15 mouse cellular contexts compared by ENCODE assay signal in the genomic region with DNA sequence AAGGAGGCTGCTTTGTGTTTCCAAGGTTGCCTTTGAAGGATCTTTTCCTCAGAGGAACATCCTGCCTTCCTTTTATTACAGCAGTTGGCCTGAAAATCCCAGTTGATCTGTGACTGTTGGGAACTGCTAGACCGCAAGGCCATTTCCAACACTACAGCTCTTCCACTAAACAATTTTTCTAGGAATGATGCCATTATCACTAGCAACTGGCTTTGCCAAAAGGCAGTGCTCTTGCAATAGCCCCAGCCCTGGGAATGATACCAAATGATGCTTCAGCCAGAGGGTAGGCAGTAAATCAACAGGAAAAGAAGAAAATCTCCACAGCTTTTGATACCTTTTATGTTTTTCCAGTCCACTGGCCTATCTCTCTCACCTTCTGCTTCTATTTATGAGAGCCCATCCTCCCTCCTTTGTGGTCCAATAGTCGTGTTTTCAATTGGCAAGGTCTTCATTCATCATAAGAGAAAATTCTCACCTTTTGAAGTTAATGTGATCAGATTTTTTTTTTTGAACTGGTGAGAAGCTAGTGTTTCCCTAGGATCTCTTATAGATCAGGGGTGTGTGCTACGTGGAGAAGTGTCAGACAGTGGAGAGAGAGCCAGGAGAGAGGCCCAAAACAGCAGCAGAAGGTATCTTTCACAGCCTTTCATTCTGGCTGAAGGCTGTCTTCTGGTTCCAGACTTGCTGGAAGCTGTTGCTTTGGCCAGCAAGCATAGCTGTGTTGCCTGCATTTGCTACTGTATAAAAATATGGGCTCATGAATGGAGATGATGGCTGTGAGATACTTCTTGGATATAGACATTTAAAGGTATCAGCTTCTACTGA. TPM values are rescaled to one million over a fixed set of nuclear protein-coding genes. Genes with fewer than 3 reads are reported as not detected.
DNase-seq lines count a peak whose midpoint lies in the region; ATAC-seq and TF ChIP-seq lines count a peak whose summit lies in the region.
"Had no signal": no experiment of that assay in that cellular context is flagged by ENCODE, and none has a peak within 500 bp of the region (broad histone marks: within the 10 kb centered on the region; RNA-seq: fewer than 3 reads in every experiment).

No protein-coding gene starts in this region.

- 0 out of 2 replicates have a peak, but pooled peaks cover 5% of the 10 kb centered on the region for H3K4me1 ChIP-seq in midbrain, postnatal 0 days (ENCODE audit: insufficient read depth, low read length)
- 0 out of 2 replicates have a peak, but pooled peaks cover 4% of the 10 kb centered on the region for H3K4me1 ChIP-seq in midbrain, embryonic 14.5 days (ENCODE audit: control insufficient read depth, insufficient read depth, low read length)
- peaks cover 15% of the 10 kb centered on the region for H3K4me1 ChIP-seq in forebrain, embryonic 16.5 days (replicated peaks; ENCODE audit: control insufficient read depth, insufficient read depth, low read length)
- H3K4me1 ChIP-seq: liver, embryonic 15.5 days had no signal

- no peaks in the 10 kb centered on the region for H3K36me3 ChIP-seq in midbrain, postnatal 0 days (ENCODE audit: insufficient read depth, low read length)
- no peaks in the 10 kb centered on the region for H3K36me3 ChIP-seq in midbrain, embryonic 14.5 days (ENCODE audit: control insufficient read depth, insufficient read depth, low read length)
- no peaks in the 10 kb centered on the region for H3K36me3 ChIP-seq in forebrain, embryonic 16.5 days (ENCODE audit: control insufficient read depth, insufficient read depth)
- H3K36me3 ChIP-seq: heart, embryonic 15.5 days; intestine, embryonic 15.5 days; liver, embryonic 15.5 days; midbrain, embryonic 13.5 days; stomach, embryonic 15.5 days had no signal

- DNase-seq in gastrocnemius, postnatal 14 days: peak; percentile 25
- DNase-seq in gastrocnemius, adult 8-10 months (ENCODE audit: low spot score in 2 of 2): no peak
- DNase-seq in midbrain, postnatal 0 days (ENCODE audit: low spot score): peak; percentile 66
- DNase-seq in midbrain, embryonic 14.5 days: no peak
- DNase-seq in brain, embryonic 14.5 days (ENCODE audit: low read depth): peak; percentile 82
- no peak for DNase-seq in heart, adult 9 months (ENCODE audit: low spot score in 2 of 2)
- no peak for DNase-seq in layer of hippocampus, adult 8-10 months (ENCODE audit: low spot score in 2 of 2)

- no peak for TF ChIP-seq CTCF in midbrain, postnatal 0 days (IDR thresholded peaks at IDR 0.05)
- TF ChIP-seq CTCF in brain, embryonic 14.5 days (IDR thresholded peaks at IDR 0.05; ENCODE audit: borderline replicate concordance, extremely low read depth, insufficient read depth, insufficient read length): no peak

- no peak overlapping the region for H3K4me3 ChIP-seq in midbrain, postnatal 0 days (ENCODE audit: low read depth, low read length)
- H3K4me3 ChIP-seq in midbrain, embryonic 14.5 days (replicated peaks; ENCODE audit: low read depth, low read length): no peak overlapping the region
- H3K4me3 ChIP-seq in forebrain, embryonic 16.5 days (replicated peaks; ENCODE audit: low read length): no peak overlapping the region
- H3K4me3 ChIP-seq: erythroblast, embryonic 14.5 days; heart, embryonic 15.5 days; intestine, embryonic 15.5 days; liver, embryonic 15.5 days; midbrain, embryonic 13.5 days; stomach, embryonic 15.5 days had no signal

- 58% methylated on average over 3 of the region's 3 CpGs for WGBS in midbrain, postnatal 0 days
- WGBS in midbrain, embryonic 14.5 days: 73% methylated on average over 3 of the region's 3 CpGs
- WGBS in forebrain, embryonic 16.5 days: 45% methylated on average over 3 of the region's 3 CpGs

- no peaks in the 10 kb centered on the region for H3K27me3 ChIP-seq in midbrain, postnatal 0 days (ENCODE audit: insufficient read depth, low read length)
- H3K27me3 ChIP-seq in midbrain, embryonic 14.5 days (ENCODE audit: control insufficient read depth, insufficient read depth, low read length): no peaks in the 10 kb centered on the region
- H3K27me3 ChIP-seq in forebrain, embryonic 16.5 days (replicated peaks; ENCODE audit: control insufficient read depth, insufficient read depth, low read length): no peaks in the 10 kb centered on the region

- intact Hi-C loops in gastrocnemius, postnatal 14 days (cut with DNase I; ENCODE audit: low total_unique reads): no loop called here

- TF ChIP-seq POLR2A in brain, embryonic 14.5 days (IDR thresholded peaks at IDR 0.05; ENCODE audit: borderline replicate concordance, extremely low read depth, insufficient read depth, insufficient read length, poor library complexity, severe bottlenecking): no peak

- ATAC-seq in midbrain, postnatal 0 days (ENCODE audit: low FRiP score): no peak
- ATAC-seq in midbrain, embryonic 14.5 days (ENCODE audit: low FRiP score, low TSS enrichment): no peak
- peak; percentile 67 for ATAC-seq in forebrain, embryonic 16.5 days
- ATAC-seq: intestine, embryonic 15.5 days; midbrain, embryonic 13.5 days had no signal

- H3K9ac ChIP-seq in midbrain, postnatal 0 days (replicated peaks; ENCODE audit: low read length, poor library complexity, severe bottlenecking): no peak overlapping the region
- H3K9ac ChIP-seq in midbrain, embryonic 14.5 days (replicated peaks; ENCODE audit: low read length): no peak overlapping the region
- no peak overlapping the region for H3K9ac ChIP-seq in forebrain, embryonic 16.5 days (replicated peaks; ENCODE audit: low read depth, low read length)
- H3K9ac ChIP-seq: heart, embryonic 15.5 days; intestine, embryonic 15.5 days; liver, embryonic 15.5 days; midbrain, embryonic 13.5 days; stomach, embryonic 15.5 days had no signal

- no peak overlapping the region for H3K27ac ChIP-seq in midbrain, postnatal 0 days (ENCODE audit: low read depth, low read length)
- H3K27ac ChIP-seq in midbrain, embryonic 14.5 days (replicated peaks; ENCODE audit: low read depth, low read length): no peak overlapping the region
- H3K27ac ChIP-seq in forebrain, embryonic 16.5 days (ENCODE audit: low read length): peak overlapping the region; percentile 55
- H3K27ac ChIP-seq: heart, embryonic 15.5 days; intestine, embryonic 15.5 days; liver, embryonic 15.5 days; midbrain, embryonic 13.5 days; stomach, embryonic 15.5 days had no signal

- no peak overlapping the region for H3K4me2 ChIP-seq in midbrain, postnatal 0 days (ENCODE audit: low read depth, low read length, poor library complexity, severe bottlenecking)
- H3K4me2 ChIP-seq in midbrain, embryonic 14.5 days (ENCODE audit: low read length): no peak overlapping the region
- no peak overlapping the region for H3K4me2 ChIP-seq in forebrain, embryonic 16.5 days (ENCODE audit: low read length)
- H3K4me2 ChIP-seq: heart, embryonic 15.5 days; intestine, embryonic 15.5 days; liver, embryonic 15.5 days; midbrain, embryonic 13.5 days; stomach, embryonic 15.5 days had no signal

- no peaks in the 10 kb centered on the region for H3K9me3 ChIP-seq in midbrain, postnatal 0 days (ENCODE audit: low read length)
- H3K9me3 ChIP-seq in midbrain, embryonic 14.5 days (ENCODE audit: control insufficient read depth, low read length): no peaks in the 10 kb centered on the region
- H3K9me3 ChIP-seq in forebrain, embryonic 16.5 days (ENCODE audit: control insufficient read depth, low read length): no peaks in the 10 kb centered on the region
- H3K9me3 ChIP-seq: heart, embryonic 15.5 days; intestine, embryonic 15.5 days; liver, embryonic 15.5 days; midbrain, embryonic 13.5 days; stomach, embryonic 15.5 days had no signal

RNA-seq across cellular contexts. Expression of gene Chl1, which starts 2.4 kb away (rescaled TPM):
- 1 to 10 TPM; 1.1 to 1.3 TPM for total RNA-seq in gastrocnemius, postnatal 14 days (2021)
- total RNA-seq in gastrocnemius, adult 8-10 months (2022): under 1 TPM; 0.10 to 0.63 (median 0.18) TPM
- total RNA-seq in midbrain, postnatal 0 days (2014; rRNA removed): 300 and 376 TPM in 2 replicates
- polyA plus RNA-seq in midbrain, postnatal 0 days (2015; fragmentation: Nextera tagmentation; extraction: Ambion mirVana): 216 and 224 TPM in 2 replicates
- 146 and 152 TPM in 2 replicates for polyA plus RNA-seq in midbrain, embryonic 14.5 days (2014; fragmentation: Nextera tagmentation; extraction: Ambion mirVana)
- polyA plus RNA-seq in brain, embryonic 14.5 days (2012; rRNA removed): 63.5 and 104 TPM in 2 replicates
- polyA plus RNA-seq in forebrain, embryonic 16.5 days (2015; fragmentation: Nextera tagmentation; extraction: Ambion mirVana): 121 and 127 TPM in 2 replicates
- total RNA-seq in layer of hippocampus, adult 8-10 months (2022): 100 to 1,000 TPM; 131 to 177 (median 152) TPM
- total RNA-seq: common myeloid progenitor, adult 5-6 weeks had no signal

Comparison
In these comparisons a context has a peak if more than half of its experiments do, and no peak if none do; other contexts are left out.
1. DNase-seq: peak in gastrocnemius, postnatal 14 days (single experiment), midbrain, postnatal 0 days (single experiment) and brain, embryonic 14.5 days (single experiment); none in gastrocnemius, adult 8-10 months (0 of 2), midbrain, embryonic 14.5 days (single experiment), heart, adult 9 months (0 of 2) and layer of hippocampus, adult 8-10 months (0 of 2).
2. RNA of gene Chl1, which starts 2.4 kb away (total RNA-seq): 300 to 376 TPM in midbrain, postnatal 0 days and 131 to 177 TPM in layer of hippocampus, adult 8-10 months; 1.1 to 1.3 TPM in gastrocnemius, postnatal 14 days and 0.10 to 0.63 TPM in gastrocnemius, adult 8-10 months; every median in the first group is over 10 times any median in the second.